Mouse (Mus musculus): ENCODE results near the gene Sox14.

The Sox14 gene

DNA sequence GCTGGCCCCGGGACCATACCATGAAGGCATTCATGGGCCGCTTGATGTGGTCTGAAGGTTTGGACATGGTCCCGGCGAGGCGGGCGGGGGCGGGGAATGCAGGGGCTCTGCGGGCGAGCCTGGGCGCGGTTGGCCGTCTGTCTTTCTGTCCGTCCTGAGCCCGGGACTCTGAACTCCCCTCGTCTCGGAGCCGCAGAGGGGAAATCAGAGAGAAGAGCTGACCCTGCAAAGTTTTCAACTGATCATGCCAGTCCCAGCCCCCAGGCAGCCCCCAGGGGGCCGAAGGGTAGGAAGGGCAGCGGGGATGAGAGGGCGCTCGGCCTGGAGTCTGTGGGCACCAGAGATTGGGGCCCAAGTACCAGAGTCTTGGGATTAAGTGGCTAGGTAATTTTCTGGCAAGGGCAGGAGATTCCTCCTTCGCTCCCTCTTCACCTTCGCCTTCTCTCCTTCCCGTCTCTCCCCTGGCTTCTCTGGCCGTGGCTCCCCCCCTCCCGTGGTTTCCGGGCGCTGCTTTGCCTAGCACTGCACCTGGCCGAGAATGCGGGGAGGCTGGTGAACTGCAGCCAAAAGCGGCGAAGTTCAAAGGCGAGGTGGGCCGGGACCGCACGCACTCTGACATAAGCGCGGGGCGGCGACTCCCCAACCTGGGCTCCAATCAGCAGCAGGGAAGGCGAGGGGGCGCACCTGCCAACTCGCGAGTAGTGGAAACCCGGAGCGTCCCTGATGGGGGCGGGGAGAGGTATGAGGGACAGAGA is at the start of gene Sox14:
Gene Sox14 (minus strand): TSS at position 553 of the 755 bp plus-strand sequence.
- DNase-seq (ENCODE audit: low spot score in 2 of 2), result no peak

GRCm38 (mm10) chr9:99879311-99879710 is 3.3 kb upstream of the Sox14 start:
- no peak for DNase-seq (ENCODE audit: low spot score in 2 of 2)

DNA sequence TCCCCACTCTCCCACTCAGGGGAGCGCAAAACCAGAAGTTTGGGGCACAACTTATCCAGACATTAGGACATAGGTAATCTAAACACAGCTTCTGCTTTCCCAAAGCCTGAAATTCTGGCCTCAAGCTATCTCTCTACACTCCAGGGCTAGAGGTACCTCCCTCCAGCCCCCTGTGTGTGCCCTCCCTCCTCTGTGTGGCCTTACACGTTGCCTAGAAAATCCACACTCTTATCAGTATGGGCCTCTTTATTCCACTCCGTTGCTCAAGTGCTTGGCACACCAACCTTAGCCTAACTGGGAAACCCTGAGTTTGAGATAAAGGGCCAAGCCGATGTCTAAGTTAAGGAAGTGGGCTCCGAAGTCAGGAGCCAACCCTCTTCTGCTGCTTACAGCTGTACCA is 2.6 kb upstream of the Sox14 start:
- DNase-seq (ENCODE audit: low spot score in 2 of 2), result no peak

- DNase-seq (ENCODE audit: low spot score in 2 of 2), result no peak
Measured at GRCm38 (mm10) chr9:99877056-99877546, 1.1 kb upstream of the Sox14 start.

DNA sequence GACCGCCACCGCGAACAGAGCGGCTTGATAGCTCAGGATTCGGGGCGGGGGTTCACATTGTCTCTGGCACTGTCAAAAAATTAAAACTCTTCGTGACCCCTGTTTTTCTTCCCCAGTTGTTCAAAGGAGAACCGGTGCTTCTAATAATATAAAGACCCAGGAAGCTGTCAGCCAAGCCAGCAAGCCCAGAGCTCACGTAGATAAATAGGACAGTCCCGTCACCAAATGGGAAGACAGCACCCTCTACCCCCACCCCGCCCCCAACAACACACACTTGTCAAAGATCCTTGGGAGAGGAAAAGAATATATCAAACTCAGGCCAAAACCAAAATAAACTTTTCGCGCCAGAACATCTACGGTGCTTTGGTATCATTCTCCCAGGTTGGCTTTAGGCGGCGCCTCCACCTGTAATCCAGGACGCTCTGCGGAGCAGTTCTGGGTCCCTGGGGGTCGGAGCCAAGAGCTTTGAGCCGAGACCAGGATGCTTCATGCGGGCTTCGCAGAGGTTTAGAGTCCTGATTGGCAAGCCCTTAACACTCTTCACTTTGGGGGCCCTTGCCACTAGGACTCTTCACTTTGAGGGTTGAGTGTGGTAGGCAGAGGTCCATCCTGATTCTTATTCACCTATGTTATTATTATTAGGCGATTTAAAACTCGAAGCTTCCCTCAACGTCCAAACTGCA is 544 bp upstream of the Sox14 start:
- no peak for DNase-seq (ENCODE audit: low spot score in 2 of 2)

DNA sequence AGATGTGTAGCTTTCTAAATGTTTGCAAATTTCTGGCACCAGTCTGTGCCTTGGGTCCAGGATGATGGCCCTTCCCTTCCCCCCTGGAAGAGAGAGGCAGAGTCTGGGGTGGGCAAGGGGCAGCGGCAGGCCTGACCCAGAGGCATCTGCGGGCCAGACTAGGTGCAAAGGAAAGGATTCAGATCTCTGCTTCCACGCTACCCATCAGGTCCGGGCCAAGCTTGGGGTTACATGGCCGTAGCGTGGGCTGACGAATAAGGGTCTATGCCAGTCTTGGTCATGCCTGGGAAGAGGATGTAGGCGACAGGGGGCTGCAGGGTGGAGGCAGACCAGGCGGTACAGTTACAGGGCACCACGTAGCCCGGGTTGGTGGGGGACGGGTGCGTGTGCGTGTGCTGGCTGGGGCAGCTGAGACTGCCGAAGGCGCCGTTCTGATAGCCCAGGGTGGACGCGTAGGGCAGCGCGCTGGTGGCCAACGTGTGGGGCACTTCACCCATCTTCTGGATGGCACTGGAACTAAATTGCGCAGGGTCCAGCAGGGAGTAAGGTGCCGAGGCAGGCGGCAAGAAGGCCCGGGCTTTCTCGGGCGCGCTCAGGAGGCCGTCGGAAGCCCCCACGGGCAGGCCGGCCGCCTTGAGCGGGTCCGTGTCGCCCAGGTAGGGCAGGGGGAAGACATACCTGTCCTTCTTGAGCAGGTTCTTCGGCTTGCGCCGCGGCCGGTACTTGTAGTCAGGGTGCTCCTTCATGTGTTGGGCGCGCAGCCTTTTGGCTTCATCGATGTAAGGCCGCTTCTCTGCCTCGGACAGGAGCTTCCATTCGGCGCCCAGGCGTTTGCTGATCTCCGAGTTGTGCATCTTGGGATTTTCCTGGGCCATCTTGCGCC is 994 bp downstream of the Sox14 start:
- DNase-seq (ENCODE audit: low spot score in 2 of 2), result no peak

GRCm38 (mm10) chr9:99873721-99874120 is 2.2 kb downstream of the Sox14 start:
- DNase-seq (ENCODE audit: low spot score in 2 of 2), result no peak

DNA sequence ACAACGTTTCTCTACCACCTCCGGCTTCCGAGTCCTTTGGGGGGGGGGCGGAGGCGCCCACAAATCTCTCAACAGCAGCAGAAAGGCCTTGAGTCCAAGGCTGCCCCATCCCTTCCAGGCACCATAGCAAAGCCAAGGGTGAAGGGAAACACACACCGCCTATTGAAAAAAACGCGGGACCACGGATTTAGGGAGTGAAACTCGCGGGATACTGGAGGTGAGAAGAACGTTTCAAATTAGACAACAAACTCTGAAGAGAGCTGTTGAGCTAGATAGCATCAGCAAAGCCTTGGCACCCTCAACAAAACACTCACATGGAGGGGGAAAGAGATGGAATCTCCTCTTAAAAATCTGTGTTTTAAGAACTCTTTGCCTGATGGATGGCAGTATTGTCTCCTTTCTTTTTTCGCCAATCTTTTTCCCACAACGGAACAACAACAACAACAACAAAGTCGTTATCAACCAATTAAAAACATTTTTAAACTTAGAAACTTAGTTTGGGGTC is 2.8 kb downstream of the Sox14 start:
- DNase-seq (ENCODE audit: low spot score in 2 of 2), result no peak

- DNase-seq (ENCODE audit: low spot score in 2 of 2), result no peak
Measured at GRCm38 (mm10) chr9:99872204-99873115, 3.5 kb downstream of the Sox14 start.

- no peak for DNase-seq (ENCODE audit: low spot score in 2 of 2)
Measured at GRCm38 (mm10) chr9:99871556-99872203, 4.3 kb downstream of the Sox14 start.

- DNase-seq (ENCODE audit: low spot score in 2 of 2), result no peak
Measured at GRCm38 (mm10) chr9:99870780-99871555, 5.0 kb downstream of the Sox14 start.

GRCm38 (mm10) chr9:99869936-99870779 is 5.8 kb downstream of the Sox14 start:
- no peak for DNase-seq (ENCODE audit: low spot score in 2 of 2)

DNA sequence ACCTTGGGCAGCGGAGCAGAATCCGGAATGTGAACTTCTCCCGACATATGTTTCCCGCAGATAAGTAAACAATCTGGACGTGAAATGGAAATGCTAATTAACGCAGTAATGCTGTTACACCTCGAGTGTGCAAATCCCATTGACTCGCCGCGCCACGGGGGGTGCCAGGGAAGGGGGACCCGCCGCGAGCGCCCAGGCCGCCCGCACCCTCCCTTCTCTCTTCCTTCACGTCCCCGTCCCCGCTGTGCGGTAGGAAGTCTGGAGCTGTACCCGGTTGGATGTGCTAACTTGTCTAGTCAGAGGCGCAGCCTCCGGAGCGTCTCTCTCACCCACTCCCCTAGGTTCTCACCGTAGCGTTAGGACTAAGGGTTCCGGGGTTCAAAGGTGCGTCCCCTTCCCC is 6.7 kb downstream of the Sox14 start:
- no peak for DNase-seq (ENCODE audit: low spot score in 2 of 2)

DNA sequence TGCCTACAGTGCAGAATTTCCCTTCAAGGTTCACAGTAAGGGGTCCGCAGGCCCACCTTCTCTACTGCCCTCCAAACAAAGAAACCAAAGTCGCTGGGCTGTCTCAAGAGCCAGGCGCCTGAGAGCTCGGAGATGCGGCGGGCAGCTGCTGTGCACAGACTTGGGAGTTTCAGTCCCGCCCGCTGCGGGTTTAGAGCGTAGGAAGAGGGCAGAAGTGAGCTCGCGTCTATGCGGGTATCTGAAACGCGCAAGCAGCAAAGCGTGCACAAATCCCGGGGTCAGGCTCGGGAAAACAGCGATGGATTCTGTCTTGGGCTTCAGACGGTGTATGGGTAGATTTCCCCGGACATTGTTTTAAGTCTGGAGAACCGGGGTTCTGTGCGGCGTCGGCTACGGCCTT is 7.4 kb downstream of the Sox14 start:
- DNase-seq (ENCODE audit: low spot score in 2 of 2), result no peak

DNA sequence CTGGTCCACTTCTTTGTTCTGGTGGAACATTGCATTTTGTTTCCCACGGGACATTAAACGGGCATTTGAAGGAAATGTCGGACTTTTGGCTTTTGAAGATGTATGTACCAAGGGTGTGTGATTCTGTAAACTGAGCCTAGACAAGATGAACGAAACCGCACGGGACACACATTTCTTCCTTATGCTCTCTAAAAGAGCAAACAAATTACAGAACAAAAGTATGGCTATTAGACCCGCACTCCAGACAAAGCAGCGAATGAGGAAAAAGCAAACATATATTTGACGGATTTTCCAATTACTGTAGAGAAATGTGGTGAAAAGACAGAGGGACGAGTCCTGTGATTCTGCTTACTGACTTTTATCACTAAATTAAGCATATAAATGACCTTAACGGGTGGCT is 7.9 kb downstream of the Sox14 start:
- DNase-seq (ENCODE audit: low spot score in 2 of 2), result no peak

DNA sequence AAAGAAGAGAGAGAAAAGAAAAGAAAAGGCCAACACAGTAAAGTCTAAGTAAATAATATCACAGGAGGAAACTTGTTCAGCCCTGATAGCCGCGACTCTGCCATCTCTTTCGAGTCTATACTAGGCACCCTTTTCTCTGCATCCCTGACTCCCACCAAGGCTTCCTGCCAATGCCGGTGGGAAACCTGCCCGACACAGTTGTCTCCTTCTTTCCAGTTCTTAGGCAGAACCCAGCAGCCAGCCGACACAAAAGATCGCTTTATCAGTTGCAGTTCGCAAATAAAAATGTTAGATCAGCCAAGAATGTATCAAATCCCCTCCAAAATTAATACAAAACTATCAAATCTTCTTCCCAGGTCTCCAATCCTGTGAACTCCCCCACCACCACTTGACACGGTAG is 13.0 kb downstream of the Sox14 start:
- DNase-seq (ENCODE audit: low spot score in 2 of 2), result no peak

DNA sequence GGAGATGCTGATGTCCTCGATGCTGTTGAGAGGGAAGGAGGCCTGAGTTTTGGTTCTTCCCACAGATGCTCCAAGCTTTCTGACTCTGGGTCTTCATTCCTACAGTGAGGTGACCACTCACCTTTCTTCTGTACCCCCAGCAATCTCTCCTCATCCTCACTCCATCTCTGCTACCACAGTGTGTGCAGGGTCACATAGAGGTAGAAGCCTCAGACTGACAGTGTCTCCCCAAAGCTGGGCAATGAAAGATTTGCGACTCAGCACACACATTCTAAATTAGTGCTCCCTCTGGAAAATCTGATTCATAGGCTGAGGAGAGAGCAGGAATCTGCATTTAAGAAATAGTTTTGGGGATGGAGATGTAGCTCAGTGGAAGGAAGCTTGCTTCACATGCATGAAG is 21.5 kb downstream of the Sox14 start:
- DNase-seq (ENCODE audit: low spot score in 2 of 2), result no peak

GRCm38 (mm10) chr9:99853356-99853755 is 22.6 kb downstream of the Sox14 start:
- no peak for DNase-seq (ENCODE audit: low spot score in 2 of 2)

DNA sequence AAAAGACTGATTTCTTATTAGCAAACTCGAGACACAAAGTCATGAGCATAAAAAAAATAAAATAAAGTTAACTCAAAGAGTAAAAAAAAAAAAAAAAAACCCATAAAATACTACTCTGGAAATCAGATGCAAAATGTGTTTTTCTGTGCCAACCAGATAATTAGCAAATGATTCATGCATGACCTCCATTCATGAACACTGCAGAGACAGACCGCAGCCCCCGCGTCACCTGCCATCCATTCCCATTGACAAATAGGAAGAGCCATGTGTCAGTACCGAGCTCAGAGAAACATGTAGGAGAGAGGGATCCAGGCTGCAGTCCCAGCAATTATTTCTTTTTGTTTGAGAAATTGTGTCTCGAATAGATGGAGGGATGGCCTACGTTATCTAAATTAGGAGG is 25.6 kb downstream of the Sox14 start:
- DNase-seq (ENCODE audit: low spot score in 2 of 2), result no peak

Measured in right cerebral cortex, postnatal 36 days (tissue).